Mouse (Mus musculus) lung, adult 2 months (tissue): ENCODE data around the gene Kpna6. TPM values are rescaled to one million over a fixed set of nuclear protein-coding genes. Genes with fewer than 3 reads are reported as not detected.

ENCODE experiments used
- DNase-seq: peaks from one replicate; pipeline ENCODE4 v3.0.0; 2022
- H3K4me1 ChIP-seq: fragments of 200-500 bp; 2 replicates; pipeline ENCODE4 v1.6.1; 2011; ENCODE audit warnings: low read length; ENCODE audit not compliant: control insufficient read depth, insufficient read depth
- H3K4me3 ChIP-seq: fragments of 200-500 bp; replicated peaks from 2 replicates; pipeline ENCODE3; 2011; ENCODE audit warnings: low read depth, mild to moderate bottlenecking, control low read depth, low read length; ENCODE audit errors: extremely low read depth
- CTCF ChIP-seq: fragments of 200-500 bp; IDR thresholded peaks from 2 replicates; pipeline ENCODE4 v1.5.1; 2011; ENCODE audit warnings: mild to moderate bottlenecking, low read length, control low read depth; ENCODE audit not compliant: insufficient read depth
- POLR2A ChIP-seq: fragments of 200-500 bp; IDR thresholded peaks from 2 replicates; pipeline ENCODE4 v1.6.1; 2011; ENCODE audit warnings: low read depth, mild to moderate bottlenecking, control low read depth, low read length, borderline replicate concordance; ENCODE audit errors: extremely low read depth
- WGBS: fragments of 180-500 bp; shearing (Covaris S2); methylation state at CpG from one replicate; pipeline ENCODE4 v1.1.7; 2018; 5-methylcytosine and 5-hydroxymethylcytosine counted together
- polyA plus RNA-seq: library from polyadenylated mRNA; depleted of rRNA; stranded (reverse); fragments of >200 nt; gene quantifications from 2 replicates; pipeline ENCODE4 v1.2.3, GENCODE M21; 2012; rRNA removed

Kpna6 gene
- polyA plus RNA-seq, 1 experiment: 26.3 TPM

DNA sequence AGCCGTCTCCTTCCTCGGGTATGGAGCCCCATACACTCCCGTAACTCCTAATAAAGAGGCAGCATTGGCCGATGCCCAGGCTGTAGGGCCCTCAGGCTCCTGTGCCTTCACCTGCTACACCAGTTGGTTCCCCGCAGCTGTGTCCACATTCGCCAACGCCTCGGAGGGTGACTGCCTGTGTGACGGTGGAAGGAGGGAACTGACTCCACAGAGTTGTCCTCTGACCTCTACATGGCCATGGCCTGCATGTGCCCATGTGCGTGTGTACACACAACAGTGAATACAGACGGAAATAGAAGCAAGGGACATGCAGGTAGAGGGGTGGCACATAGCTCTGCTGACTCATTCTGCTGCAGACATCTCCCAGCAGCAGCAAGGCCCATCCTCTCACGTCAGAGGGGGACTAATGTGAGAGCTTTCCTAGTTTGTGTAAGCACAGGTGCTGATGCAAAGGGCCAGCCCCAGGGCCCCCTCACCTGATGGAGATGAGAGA is 63.4 kb downstream of the Kpna6 start:
- Histone ChIP-seq H3K4me3 (no peak overlapping the region), H3K4me1 (no peaks in the 10 kb centered on the region)
- DNase-seq: no peak
- TF ChIP-seq POLR2A (no peak), CTCF (no peak)
- 68% methylated on average over 12 of the region's 12 CpGs for WGBS

DNA sequence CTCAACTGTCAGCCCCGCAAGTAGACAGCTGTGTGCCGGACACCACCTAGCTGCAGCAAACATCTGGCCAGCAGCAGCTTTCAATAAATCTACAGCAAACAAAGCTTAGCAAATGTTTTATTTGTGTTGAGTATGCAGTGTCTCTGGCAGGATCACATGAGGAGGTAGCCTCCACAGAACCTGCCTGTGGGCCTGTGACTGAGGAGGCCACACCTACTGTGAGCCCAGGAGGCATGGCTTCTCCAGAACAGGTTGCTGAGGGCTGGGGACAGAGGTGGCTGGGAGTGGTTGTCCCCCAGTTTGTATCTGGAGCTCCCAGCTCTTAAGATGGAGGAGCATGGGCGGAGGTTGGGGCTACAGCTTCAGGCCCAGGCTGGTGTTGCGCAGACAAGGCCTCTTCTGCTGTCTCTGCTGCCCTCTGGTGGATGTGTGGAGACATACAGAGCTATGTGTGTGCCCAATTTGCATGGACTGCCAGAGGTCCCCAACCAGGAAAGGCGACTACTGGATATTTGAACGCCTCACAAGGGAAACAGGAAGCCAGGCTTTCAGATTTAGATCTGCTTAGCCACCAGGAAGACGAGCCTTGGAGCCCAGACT is 64.0 kb downstream of the Kpna6 start:
- H3K4me1 ChIP-seq: no peaks in the 10 kb centered on the region
- peak; percentile 99 for TF ChIP-seq CTCF
- TF ChIP-seq POLR2A: peak; percentile 51; the same call in 1 of the 2 replicates
- no peak overlapping the region for H3K4me3 ChIP-seq
- 27% methylated on average over 7 of the region's 7 CpGs for WGBS
- peak; percentile 70 for DNase-seq

DNA sequence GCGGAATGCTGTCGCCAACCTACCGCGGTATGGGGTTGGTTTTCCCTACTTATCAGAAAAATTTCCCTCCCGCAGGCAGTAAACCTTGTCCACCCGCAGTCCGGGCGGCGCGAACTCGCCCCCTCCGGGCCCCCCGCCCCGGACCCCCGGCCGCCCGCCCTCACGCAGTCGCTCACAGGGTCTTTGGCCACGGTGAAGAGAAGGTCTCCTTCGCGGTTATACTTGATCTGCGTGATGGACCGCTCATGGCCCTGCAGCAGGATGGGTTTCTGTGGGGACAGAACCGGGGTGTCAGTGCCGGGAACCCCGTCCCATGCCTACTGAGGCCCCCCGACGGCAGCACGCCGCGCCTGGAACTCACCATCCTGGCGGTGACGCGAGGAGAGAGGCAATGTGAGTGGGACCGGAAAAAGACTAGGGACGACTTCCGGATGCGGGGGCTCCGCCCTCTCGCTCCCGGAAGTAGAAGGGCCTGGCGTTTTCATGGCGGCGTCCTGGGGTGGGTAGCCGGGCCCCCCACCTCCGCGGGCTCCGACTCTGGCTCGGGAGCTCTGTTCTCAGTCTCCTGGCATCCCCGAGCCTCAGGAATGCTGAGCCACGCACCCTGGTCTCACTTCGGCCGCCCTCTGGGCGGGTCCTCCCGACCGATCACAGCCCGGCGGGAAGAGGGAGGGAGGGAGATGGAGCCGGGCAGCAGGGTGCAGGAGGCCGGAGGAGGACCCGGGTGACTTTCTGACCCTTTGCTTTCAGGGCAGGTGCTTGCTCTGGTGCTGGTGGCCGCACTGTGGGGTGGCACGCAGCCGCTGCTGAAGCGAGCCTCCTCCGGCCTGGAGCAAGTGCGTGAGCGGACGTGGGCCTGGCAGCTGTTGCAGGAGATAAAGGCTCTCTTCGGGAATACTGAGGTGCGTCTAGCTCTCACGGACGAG is 72.1 kb downstream of the Kpna6 start, which contains the start of the genes Eif3i and Tmem234:
Eif3i (minus strand) TSS at position 416 of the 926 bp plus-strand sequence.
Tmem234 (plus strand) TSS at position 436 of the 926 bp plus-strand sequence.
- peak; percentile 85; the same call in 1 of the 2 replicates for TF ChIP-seq POLR2A
- TF ChIP-seq CTCF: no peak
- under 1% methylated on average over 74 of the region's 74 CpGs for WGBS
- peak; percentile 83 for DNase-seq
- peak within 1 kb of the TSS; percentile 72 for H3K4me3 ChIP-seq
- peaks cover 4% of the 10 kb centered on the region; the same call in 1 of the 2 replicates for H3K4me1 ChIP-seq

Other genes with a start within 250 kb of the Kpna6 start
- gene Zbtb8b, start 231.9 kb downstream of the Kpna6 start, polyA plus RNA-seq: 0.12 and 0.14 TPM in 2 replicates
- 18.9 and 28.4 TPM in 2 replicates for gene Bsdc1, start 211.2 kb downstream of the Kpna6 start, polyA plus RNA-seq
- 0.12 TPM in 1 of 2 replicates, not detected in the other for gene Tssk3, start 181.7 kb downstream of the Kpna6 start, polyA plus RNA-seq
- gene Fam229a, start 181.6 kb downstream of the Kpna6 start, polyA plus RNA-seq: 0.80 and 1.1 TPM in 2 replicates
- gene Marcksl1, start 159.2 kb downstream of the Kpna6 start, polyA plus RNA-seq: 16.6 and 18.6 TPM in 2 replicates
- 35.3 and 64.8 TPM in 2 replicates for gene Hdac1, start 130.1 kb downstream of the Kpna6 start, polyA plus RNA-seq
- 7.9 and 11.8 TPM in 2 replicates for gene Lck, start 99.1 kb downstream of the Kpna6 start, polyA plus RNA-seq
- 1.9 and 2.7 TPM in 2 replicates for gene Fam167b, start 94.2 kb downstream of the Kpna6 start, polyA plus RNA-seq
- gene Eif3i, start 72.1 kb downstream of the Kpna6 start, polyA plus RNA-seq: 148 and 197 TPM in 2 replicates
- gene Tmem234, start 72.1 kb downstream of the Kpna6 start, polyA plus RNA-seq: 136 and 158 TPM in 2 replicates
- gene Dcdc2b, start 58.5 kb downstream of the Kpna6 start, polyA plus RNA-seq: 16.0 and 17.8 TPM in 2 replicates
- gene Iqcc, start 53.7 kb downstream of the Kpna6 start, polyA plus RNA-seq: 31.1 and 36.5 TPM in 2 replicates
- gene Ccdc28b, start 48.8 kb downstream of the Kpna6 start, polyA plus RNA-seq: 20.6 and 34.1 TPM in 2 replicates
- 30.0 and 36.7 TPM in 2 replicates for gene Txlna, start 31.7 kb downstream of the Kpna6 start, polyA plus RNA-seq
- gene Tmem39b, start 24.1 kb upstream of the Kpna6 start, polyA plus RNA-seq: 24.4 and 25.7 TPM in 2 replicates
- gene Khdrbs1, start 69.5 kb upstream of the Kpna6 start, polyA plus RNA-seq: 34.8 and 44.5 TPM in 2 replicates
- gene Ptp4a2, start 138.5 kb upstream of the Kpna6 start, polyA plus RNA-seq: 40.3 and 50.2 TPM in 2 replicates